Mouse (Mus musculus): Measurements from ENCODE around the gene Ctcf. TPM values are rescaled to one million over a fixed set of nuclear protein-coding genes. Genes with fewer than 3 reads are reported as not detected.

Gene Ctcf
- total RNA-seq, 2 experiments from 2014 or later: 50.8 to 65.2 TPM

- DNase-seq: peak; percentile 98
Measured at GRCm38 (mm10) chr8:105700966-105701824, 64.8 kb downstream of the Ctcf start, which contains the start of the genes Acd and Pard6a. Acd (minus strand) TSS chr8:105701102. Pard6a (plus strand) TSS chr8:105701148.

- DNase-seq: no peak
Measured at GRCm38 (mm10) chr8:105702001-105702401, 65.6 kb downstream of the Ctcf start.

GRCm38 (mm10) chr8:105702731-105703415, 66.5 kb downstream of the Ctcf start:
- no peak for DNase-seq

- DNase-seq: no peak
Measured at GRCm38 (mm10) chr8:105704146-105704812, 67.9 kb downstream of the Ctcf start.

GRCm38 (mm10) chr8:105704955-105705354, 68.6 kb downstream of the Ctcf start:
- no peak for DNase-seq

GRCm38 (mm10) chr8:105706426-105706825, 70.1 kb downstream of the Ctcf start:
- DNase-seq: no peak

- peak; percentile 85 to 88 for DNase-seq
Measured at GRCm38 (mm10) chr8:105707498-105708403, 71.4 kb downstream of the Ctcf start, which contains the start of the genes 4933405L10Rik and Enkd1. 4933405L10Rik (plus strand) TSS chr8:105707655. Enkd1 (minus strand) TSS chr8:105708210.

- DNase-seq: no peak
Measured at GRCm38 (mm10) chr8:105708675-105709074, 72.3 kb downstream of the Ctcf start.

GRCm38 (mm10) chr8:105709317-105709716, 72.9 kb downstream of the Ctcf start:
- no peak for DNase-seq

GRCm38 (mm10) chr8:105712286-105712685, 75.9 kb downstream of the Ctcf start:
- no peak for DNase-seq

GRCm38 (mm10) chr8:105714139-105714538, 77.8 kb downstream of the Ctcf start:
- DNase-seq: peak; percentile 91

GRCm38 (mm10) chr8:105715042-105715441, 78.7 kb downstream of the Ctcf start:
- no peak for DNase-seq

- DNase-seq: no peak
Measured at GRCm38 (mm10) chr8:105716302-105716945, 80.1 kb downstream of the Ctcf start.

GRCm38 (mm10) chr8:105719637-105720036, 83.3 kb downstream of the Ctcf start:
- peak in 1 of 2 experiments; percentile 25 for DNase-seq

- DNase-seq: no peak
Measured at GRCm38 (mm10) chr8:105722861-105723260, 86.5 kb downstream of the Ctcf start.

- DNase-seq: no peak
Measured at GRCm38 (mm10) chr8:105725726-105726125, 89.4 kb downstream of the Ctcf start.

- peak; percentile 37 to 55 for DNase-seq
Measured at GRCm38 (mm10) chr8:105727397-105728124, 91.2 kb downstream of the Ctcf start.

- no peak for DNase-seq
Measured at GRCm38 (mm10) chr8:105732186-105732585, 95.8 kb downstream of the Ctcf start.
